Mouse (Mus musculus): Measurements from ENCODE around the gene Ice1. TPM values are rescaled to one million over a fixed set of nuclear protein-coding genes. Genes with fewer than 3 reads are reported as not detected.
A peak's percentile ranks its signal among the peaks of the same experiment; 100 is the strongest.

Ice1 gene
- polyA plus RNA-seq (2016; fragmentation: Nextera tagmentation; extraction: Ambion mirVana): 18.8 and 19.9 TPM in 2 replicates

DNA sequence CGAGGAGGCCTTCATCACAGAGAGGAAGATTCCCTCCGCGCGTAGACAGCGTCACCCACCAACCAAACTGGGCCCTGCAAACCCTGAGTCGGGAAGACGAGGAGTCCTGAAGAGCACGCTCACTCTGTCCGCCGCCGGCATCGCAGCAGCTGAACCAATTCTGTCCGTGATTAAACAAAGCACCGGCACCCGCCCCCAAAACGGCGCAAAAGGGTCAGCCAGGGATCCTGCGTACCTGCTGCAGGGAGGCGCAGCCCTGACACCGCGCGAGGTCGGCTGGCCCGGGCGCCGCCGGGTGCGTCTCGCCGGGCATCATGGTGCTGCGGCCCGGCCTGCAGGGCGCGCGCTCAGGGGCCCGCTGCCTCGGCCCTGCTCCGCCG, at the start of gene Ice1:
TSS of gene Ice1 (minus strand) at position 353 of the 380 bp plus-strand sequence.
- no peaks in the 10 kb centered on the region for H3K9me3 ChIP-seq (replicated peaks)
- DNase-seq (ENCODE audit: low spot score): no peak
- under 1% methylated on average over 35 of the region's 39 CpGs for WGBS

DNA sequence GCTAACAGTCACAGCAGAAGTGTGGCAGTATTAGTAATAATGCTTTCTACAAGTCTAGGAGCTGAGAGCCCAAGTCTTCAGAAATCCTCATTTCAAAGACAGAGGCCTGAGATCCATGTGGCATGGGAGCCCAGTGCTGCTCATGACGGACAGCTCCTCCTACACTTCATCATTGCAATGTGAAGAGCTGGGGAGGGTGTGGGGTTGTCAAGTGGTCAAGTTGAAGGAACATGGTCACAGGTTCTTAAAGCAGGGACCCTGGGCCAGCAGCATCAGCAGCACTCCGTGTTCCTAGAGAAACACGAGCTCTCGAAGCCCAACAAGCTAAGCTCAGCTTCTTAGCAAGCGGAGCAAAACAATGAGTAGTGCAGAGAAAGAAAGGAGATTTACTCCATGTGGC, 48.4 kb upstream of the Ice1 start:
- WGBS: 71% methylated on average over 5 of the region's 5 CpGs
- Histone ChIP-seq H3K4me1 (peaks cover 18% of the 10 kb centered on the region), H3K36me3 (no peaks in the 10 kb centered on the region), H3K9me3 (replicated peaks) (no peaks in the 10 kb centered on the region), H3K4me3 (no peak overlapping the region), H3K27ac (replicated peaks) (peak overlapping the region; percentile 66), H3K27me3 (ENCODE audit: low read depth, poor library complexity, severe bottlenecking) (no peaks in the 10 kb centered on the region)
- no peak for DNase-seq (ENCODE audit: low spot score)

More for the DNA sequence above, at the start of gene Ice1:
- peak within 1 kb of the TSS; percentile 97 for H3K27ac ChIP-seq (replicated peaks)
- no peaks in the 10 kb centered on the region for H3K27me3 ChIP-seq (ENCODE audit: low read depth, poor library complexity, severe bottlenecking)
- peak within 1 kb of the TSS; percentile 88 for H3K4me3 ChIP-seq
- peaks cover 27% of the 10 kb centered on the region for H3K4me1 ChIP-seq
- no peaks in the 10 kb centered on the region for H3K36me3 ChIP-seq

DNA sequence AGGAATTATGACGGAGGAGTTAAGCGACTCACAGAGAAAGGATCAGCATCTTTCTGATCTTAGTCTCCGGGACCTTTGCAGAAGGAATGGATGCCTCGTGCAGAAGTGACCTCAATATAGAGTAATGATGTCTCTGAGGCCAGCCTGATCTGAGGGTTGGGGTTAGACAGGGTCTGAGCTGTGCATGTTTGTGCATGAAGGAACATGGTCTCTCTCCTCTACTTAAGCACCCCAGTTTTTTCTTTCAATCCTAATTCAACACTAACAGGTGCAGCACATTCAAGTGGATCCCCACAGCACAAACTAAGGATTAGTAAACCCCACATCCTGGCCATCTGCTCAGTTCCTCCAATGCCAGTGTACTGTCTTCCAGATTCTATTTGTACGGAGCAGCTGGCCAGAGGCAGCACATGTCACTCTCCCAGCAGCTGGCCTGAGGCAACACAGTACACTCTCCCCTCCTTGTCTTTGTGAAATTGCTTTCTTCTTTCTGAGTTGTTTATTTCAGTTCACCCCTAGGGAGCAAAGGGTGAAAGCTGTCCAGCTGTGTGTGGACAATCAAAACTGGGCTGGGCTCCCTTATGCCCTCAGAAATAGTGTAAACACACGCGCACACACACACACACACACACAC, 47.7 kb upstream of the Ice1 start:
- Histone ChIP-seq H3K4me1 (peaks cover 18% of the 10 kb centered on the region), H3K9me3 (replicated peaks) (no peaks in the 10 kb centered on the region), H3K36me3 (no peaks in the 10 kb centered on the region), H3K27me3 (ENCODE audit: low read depth, poor library complexity, severe bottlenecking) (no peaks in the 10 kb centered on the region), H3K27ac (replicated peaks) (peak overlapping the region; percentile 52; the same call in 1 of the 2 replicates), H3K4me3 (no peak overlapping the region)
- peak; percentile 41 for DNase-seq (ENCODE audit: low spot score)
- whole genome bisulfite sequencing: 78% methylated on average over 7 of the region's 7 CpGs

DNA sequence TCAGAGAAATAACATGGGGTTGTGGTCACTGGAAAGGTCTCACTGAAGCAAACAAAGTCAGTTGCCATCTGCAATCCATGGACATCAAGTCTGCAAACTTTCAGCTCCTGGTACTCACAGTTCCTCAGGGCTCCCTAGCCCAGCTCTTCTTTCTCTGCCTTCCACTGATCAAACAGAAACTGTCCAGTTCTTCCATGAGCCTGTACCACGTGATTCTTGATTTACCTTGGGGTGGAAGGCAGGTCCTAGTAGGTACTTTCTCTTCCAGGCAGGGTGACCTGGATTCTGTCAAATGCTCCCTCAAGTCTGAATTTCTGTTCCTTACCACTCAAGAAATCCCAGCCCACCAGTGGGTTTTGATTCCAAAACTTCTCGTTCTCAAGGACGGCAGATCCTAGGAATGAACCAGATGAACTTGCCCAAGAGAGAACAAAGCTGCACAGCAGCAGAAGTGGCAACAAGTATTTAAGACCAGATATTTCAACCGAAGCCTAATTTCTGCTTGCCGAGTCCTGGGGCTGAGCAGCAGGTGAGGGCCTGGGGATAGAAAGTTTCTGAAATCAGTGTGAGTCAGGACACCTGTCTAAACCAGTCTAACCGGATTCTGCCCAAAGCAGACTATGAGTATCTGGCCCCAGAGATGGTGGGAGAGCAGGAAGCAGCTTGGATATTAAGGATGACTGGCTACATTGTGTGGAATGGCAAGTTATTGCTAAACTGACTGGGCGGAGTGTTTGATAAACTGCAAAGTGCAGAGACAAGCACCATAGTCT, 44.2 kb upstream of the Ice1 start:
- Histone ChIP-seq H3K4me1 (peaks cover 18% of the 10 kb centered on the region), H3K36me3 (no peaks in the 10 kb centered on the region), H3K27me3 (ENCODE audit: low read depth, poor library complexity, severe bottlenecking) (no peaks in the 10 kb centered on the region), H3K9me3 (replicated peaks) (no peaks in the 10 kb centered on the region), H3K4me3 (no peak overlapping the region), H3K27ac (replicated peaks) (no peak overlapping the region)
- WGBS: 87% methylated on average over 7 of the region's 7 CpGs
- DNase-seq (ENCODE audit: low spot score): no peak

DNA sequence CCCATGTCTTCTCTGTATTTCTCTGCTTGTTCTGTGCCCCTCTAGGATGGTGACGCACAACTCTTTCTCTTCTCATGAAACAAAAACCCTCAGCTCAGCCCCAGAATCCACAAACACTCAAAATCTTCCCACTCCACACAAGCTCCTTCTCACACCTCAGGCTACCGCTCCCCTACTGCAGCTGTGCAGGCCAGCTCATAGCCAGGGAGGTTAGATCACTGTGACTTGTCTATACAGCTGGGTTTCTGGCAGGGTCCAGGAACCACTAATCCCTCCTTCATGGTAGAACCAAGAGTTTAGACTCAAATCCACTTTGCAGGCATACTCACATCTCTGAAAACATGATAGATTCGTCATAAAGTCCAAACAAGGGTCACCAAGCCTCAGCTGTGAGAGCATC, 42.9 kb upstream of the Ice1 start:
- DNase-seq (ENCODE audit: low spot score): no peak
- peaks cover 10% of the 10 kb centered on the region for H3K4me1 ChIP-seq
- H3K9me3 ChIP-seq (replicated peaks): no peaks in the 10 kb centered on the region
- no peak overlapping the region for H3K4me3 ChIP-seq
- no peaks in the 10 kb centered on the region for H3K36me3 ChIP-seq
- WGBS: 94% methylated on average over 3 of the region's 3 CpGs
- H3K27ac ChIP-seq (replicated peaks): no peak overlapping the region
- no peaks in the 10 kb centered on the region for H3K27me3 ChIP-seq (ENCODE audit: low read depth, poor library complexity, severe bottlenecking)

DNA sequence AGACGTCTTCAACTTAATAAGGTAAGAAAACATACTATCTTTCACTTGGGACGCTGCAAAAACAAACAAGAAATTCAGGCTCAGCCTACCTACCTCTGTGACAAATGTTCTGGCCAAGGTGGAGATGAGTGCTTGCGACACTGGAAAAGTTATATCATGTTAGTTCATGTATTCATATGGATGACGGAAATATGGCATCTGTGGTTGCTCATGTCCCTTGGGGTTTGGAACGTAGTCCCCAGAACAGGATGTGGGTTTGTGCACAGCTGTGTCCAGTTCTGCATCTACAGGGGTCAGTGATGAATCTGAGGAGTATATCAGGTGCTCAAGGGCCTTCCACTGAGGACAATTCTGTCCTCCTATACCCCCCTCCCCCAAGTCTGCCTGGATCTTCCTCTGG, 40.3 kb upstream of the Ice1 start:
- WGBS: 78% methylated on average over 5 of the region's 5 CpGs
- DNase-seq (ENCODE audit: low spot score): no peak
- H3K27me3 ChIP-seq (ENCODE audit: low read depth, poor library complexity, severe bottlenecking): no peaks in the 10 kb centered on the region

DNA sequence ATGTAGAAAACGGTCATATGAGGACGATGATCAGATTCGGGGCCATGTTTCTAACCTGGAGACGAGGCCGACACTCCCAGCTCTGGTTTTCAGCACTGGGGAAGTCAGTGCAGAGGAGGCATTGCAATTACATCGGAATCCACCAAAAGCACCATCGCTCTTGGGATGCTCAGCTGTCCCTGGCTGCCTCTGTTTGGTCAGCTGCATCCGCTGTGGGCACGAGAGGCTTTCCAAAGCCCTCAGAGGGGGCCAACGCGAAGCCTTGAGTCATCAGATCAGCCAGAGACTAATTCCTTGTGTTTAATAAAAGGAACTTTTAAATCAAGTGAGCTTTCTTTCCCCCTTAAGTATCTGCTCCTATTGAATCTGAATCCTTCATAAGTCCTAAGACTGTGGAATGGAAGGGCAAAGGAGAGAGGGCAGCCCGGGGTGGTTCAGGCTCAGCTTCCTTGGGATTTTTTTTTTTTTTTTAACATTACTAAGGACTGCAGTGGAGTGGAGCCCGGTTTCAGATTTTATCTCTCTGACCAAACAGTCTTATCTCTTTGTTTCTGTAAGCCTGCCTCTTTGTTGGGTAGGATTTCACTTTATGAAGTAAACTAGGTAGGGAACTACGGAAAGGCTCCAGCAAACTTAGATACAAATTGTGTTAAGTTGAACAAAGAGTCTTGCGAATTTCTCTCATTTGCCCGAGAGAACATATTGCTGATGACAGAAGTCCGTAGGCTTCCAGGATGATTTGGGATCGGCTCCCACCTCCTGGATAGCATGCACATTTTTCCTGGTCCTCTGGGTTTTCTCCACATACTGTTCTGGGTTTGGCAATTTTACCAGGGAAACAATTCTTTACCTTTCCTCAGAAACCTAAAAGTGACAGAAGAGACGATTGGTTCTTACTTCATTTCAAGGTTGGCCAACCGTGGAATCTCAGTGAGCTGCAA, 39.1 kb upstream of the Ice1 start:
- no peaks in the 10 kb centered on the region for H3K27me3 ChIP-seq (ENCODE audit: low read depth, poor library complexity, severe bottlenecking)
- H3K9me3 ChIP-seq (replicated peaks): no peaks in the 10 kb centered on the region
- H3K4me3 ChIP-seq: no peak overlapping the region
- H3K4me1 ChIP-seq: peaks cover 4% of the 10 kb centered on the region
- WGBS: 65% methylated on average over 20 of the region's 20 CpGs
- no peak overlapping the region for H3K27ac ChIP-seq (replicated peaks)
- no peak for DNase-seq (ENCODE audit: low spot score)
- H3K36me3 ChIP-seq: no peaks in the 10 kb centered on the region

More for the DNA sequence above, 40.3 kb upstream of the Ice1 start:
- Histone ChIP-seq H3K27ac (replicated peaks) (no peak overlapping the region), H3K4me3 (no peak overlapping the region), H3K9me3 (replicated peaks) (no peaks in the 10 kb centered on the region), H3K4me1 (peaks cover 4% of the 10 kb centered on the region), H3K36me3 (no peaks in the 10 kb centered on the region)

DNA sequence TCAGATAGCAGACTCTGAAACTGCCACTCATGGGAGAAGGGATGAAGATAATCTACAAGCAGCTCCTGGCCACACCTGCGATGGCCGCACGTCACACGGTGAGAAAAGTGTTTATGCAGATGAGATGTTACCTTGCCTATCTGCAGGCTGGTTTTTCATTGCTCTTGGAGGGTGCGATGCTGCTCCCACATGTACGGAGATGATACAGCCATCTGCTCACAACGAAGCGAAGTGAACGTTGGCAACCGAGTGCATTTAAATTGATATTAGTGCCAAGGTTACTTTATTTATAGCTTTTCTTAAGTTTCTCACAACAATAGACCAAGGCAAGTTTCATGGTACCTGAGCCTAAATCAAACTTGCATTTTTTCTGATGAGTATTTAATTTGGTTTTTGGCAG, 37.6 kb upstream of the Ice1 start:
- DNase-seq (ENCODE audit: low spot score): no peak
- H3K9me3 ChIP-seq (replicated peaks): no peaks in the 10 kb centered on the region
- 94% methylated on average over 10 of the region's 10 CpGs for WGBS
- H3K27me3 ChIP-seq (ENCODE audit: low read depth, poor library complexity, severe bottlenecking): no peaks in the 10 kb centered on the region
- H3K27ac ChIP-seq (replicated peaks): no peak overlapping the region
- H3K4me1 ChIP-seq: peaks cover 4% of the 10 kb centered on the region
- no peaks in the 10 kb centered on the region for H3K36me3 ChIP-seq
- no peak overlapping the region for H3K4me3 ChIP-seq

DNA sequence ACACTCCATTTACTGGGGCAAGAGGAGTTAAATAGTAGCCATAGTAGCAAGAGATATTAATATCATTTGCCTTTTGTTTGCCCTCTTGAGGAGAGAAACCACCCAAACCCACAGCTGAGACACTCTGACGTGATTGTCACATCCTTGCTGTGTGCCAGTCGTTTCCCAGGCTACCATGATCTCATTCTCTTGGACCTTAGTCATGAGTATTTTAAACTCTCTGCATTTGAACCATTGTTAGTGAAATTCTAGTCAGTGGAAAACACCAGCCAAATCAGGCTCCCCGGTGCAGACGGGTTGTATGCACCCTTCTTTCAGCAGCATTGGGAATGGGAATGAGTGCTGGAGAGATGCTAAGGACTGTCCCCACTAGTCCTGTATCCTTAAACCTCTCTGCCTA, 32.6 kb upstream of the Ice1 start:
- 79% methylated on average over 4 of the region's 4 CpGs for WGBS
- Histone ChIP-seq H3K27ac (replicated peaks) (no peak overlapping the region), H3K4me3 (no peak overlapping the region), H3K36me3 (no peaks in the 10 kb centered on the region), H3K27me3 (ENCODE audit: low read depth, poor library complexity, severe bottlenecking) (no peaks in the 10 kb centered on the region), H3K9me3 (replicated peaks) (no peaks in the 10 kb centered on the region), H3K4me1 (no peaks in the 10 kb centered on the region)
- no peak for DNase-seq (ENCODE audit: low spot score)

DNA sequence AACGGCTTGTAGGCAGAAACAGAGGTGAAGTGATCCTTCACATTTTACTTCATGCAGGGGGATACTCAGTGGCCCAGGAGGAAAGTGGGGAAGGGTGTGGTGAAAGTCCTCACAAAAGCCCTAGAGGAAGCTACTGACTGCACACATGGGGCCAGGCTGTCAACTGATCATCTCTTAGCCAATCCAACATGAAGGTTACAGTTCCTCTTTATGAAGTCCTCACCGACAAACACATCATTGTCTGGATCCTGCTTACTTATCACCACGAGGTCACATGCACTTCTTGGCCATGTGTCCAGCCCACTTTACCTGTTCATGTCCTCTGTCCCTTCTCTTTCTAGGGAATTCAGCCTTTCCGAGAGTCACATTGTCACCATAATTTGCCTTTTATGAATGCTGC, 22.3 kb upstream of the Ice1 start:
- Histone ChIP-seq H3K4me1 (peaks cover 1% of the 10 kb centered on the region; the same call in 1 of the 2 replicates), H3K27ac (replicated peaks) (no peak overlapping the region), H3K27me3 (ENCODE audit: low read depth, poor library complexity, severe bottlenecking) (no peaks in the 10 kb centered on the region), H3K36me3 (no peaks in the 10 kb centered on the region), H3K9me3 (replicated peaks) (no peaks in the 10 kb centered on the region; the same call in 1 of the 2 replicates), H3K4me3 (no peak overlapping the region)
- 86% methylated on average over 4 of the region's 4 CpGs for WGBS
- no peak for DNase-seq (ENCODE audit: low spot score)

DNA sequence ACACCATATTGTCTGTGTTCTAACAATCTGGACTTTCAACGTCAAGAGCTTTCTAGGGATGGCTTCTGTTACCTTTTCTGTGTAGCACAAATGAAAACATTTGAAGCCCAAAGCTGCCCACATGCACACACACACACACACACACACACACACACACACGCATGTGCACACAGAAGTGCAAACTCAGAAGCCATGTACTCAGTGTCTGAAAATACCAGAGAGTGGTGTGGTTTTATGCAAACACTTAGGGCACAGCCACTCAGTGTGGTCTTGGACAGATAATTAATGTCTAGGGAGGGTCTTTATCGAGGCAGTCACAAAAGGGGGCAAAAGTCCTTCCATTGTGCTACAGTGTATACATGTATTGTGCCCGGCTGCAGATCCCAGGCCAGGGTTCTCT, 19.3 kb upstream of the Ice1 start:
- DNase-seq (ENCODE audit: low spot score): no peak
- H3K27ac ChIP-seq (replicated peaks): no peak overlapping the region
- H3K36me3 ChIP-seq: no peaks in the 10 kb centered on the region
- no peaks in the 10 kb centered on the region for H3K9me3 ChIP-seq (replicated peaks)
- H3K27me3 ChIP-seq (ENCODE audit: low read depth, poor library complexity, severe bottlenecking): no peaks in the 10 kb centered on the region
- WGBS: 88% methylated on average over 4 of the region's 4 CpGs
- no peak overlapping the region for H3K4me3 ChIP-seq
- H3K4me1 ChIP-seq: peaks cover 7% of the 10 kb centered on the region; the same call in 1 of the 2 replicates

DNA sequence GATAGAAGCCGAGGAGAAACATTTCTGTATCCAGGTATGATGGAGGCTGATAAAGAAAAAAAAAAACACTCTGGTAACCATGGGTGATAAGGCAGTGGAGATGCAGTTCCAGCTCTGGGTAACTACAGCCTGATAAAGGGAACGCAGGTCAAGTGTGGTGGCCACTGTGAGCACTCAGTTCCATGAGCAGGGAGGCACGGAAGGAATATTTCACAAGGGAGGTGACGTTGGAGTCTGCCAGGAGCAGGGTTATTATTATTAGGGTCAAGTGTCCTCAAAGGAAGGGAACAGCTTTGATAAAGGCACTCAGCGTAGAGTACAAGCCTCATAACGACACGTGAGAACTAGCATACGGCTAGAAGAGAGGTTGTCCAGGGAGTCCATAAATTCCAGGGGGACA, 18.9 kb upstream of the Ice1 start:
- Histone ChIP-seq H3K9me3 (replicated peaks) (no peaks in the 10 kb centered on the region), H3K27ac (replicated peaks) (no peak overlapping the region), H3K27me3 (ENCODE audit: low read depth, poor library complexity, severe bottlenecking) (no peaks in the 10 kb centered on the region), H3K36me3 (no peaks in the 10 kb centered on the region), H3K4me1 (peaks cover 7% of the 10 kb centered on the region; the same call in 1 of the 2 replicates), H3K4me3 (no peak overlapping the region)
- no peak for DNase-seq (ENCODE audit: low spot score)
- WGBS: 85% methylated on average over 8 of the region's 8 CpGs

Measured in midbrain, embryonic 10.5 days (tissue).